10 mouse cellular contexts compared by ENCODE assay signal in genomic region chr7:3275455-3276170, GRCm38 (mm10). TPM values are rescaled to one million over a fixed set of nuclear protein-coding genes. Genes with fewer than 3 reads are reported as not detected.
A peak's percentile ranks its signal among the peaks of the same experiment; 100 is the strongest.
DNase-seq lines count a peak whose midpoint lies in the region; ATAC-seq and TF ChIP-seq lines count a peak whose summit lies in the region.
"Had no signal": no experiment of that assay in that cellular context is flagged by ENCODE, and none has a peak within 500 bp of the region (broad histone marks: within the 10 kb centered on the region; RNA-seq: fewer than 3 reads in every experiment).

No protein-coding gene starts in this region.

- H3K4me3 ChIP-seq in kidney, embryonic 15.5 days (replicated peaks): no peak overlapping the region
- H3K4me3 ChIP-seq in embryonic fibroblast, embryonic 13.5 days (ENCODE audit: insufficient read depth, low read length): 0 out of 2 replicates have a peak overlapping the region, but pooled peaks have one; percentile 2
- H3K4me3 ChIP-seq in limb, embryonic 12.5 days (replicated peaks): no peak overlapping the region
- no peak overlapping the region for H3K4me3 ChIP-seq in small intestine, adult 2 months (ENCODE audit: low read depth, low read length)

- no peaks in the 10 kb centered on the region for H3K9me3 ChIP-seq in kidney, embryonic 15.5 days (replicated peaks)
- no peaks in the 10 kb centered on the region for H3K9me3 ChIP-seq in limb, embryonic 12.5 days

- WGBS in kidney, embryonic 15.5 days: 58% methylated on average over 6 of the region's 6 CpGs
- 46% methylated on average over 6 of the region's 6 CpGs for WGBS in limb, embryonic 12.5 days
- WGBS in small intestine, adult 2 months: 50% methylated on average over 6 of the region's 6 CpGs

- H3K9ac ChIP-seq in kidney, embryonic 15.5 days: no peak overlapping the region
- no peak overlapping the region for H3K9ac ChIP-seq in limb, embryonic 12.5 days (replicated peaks)

- peak; percentile 56; the same call in 1 of the 2 replicates for ATAC-seq in kidney, embryonic 15.5 days (replicated peaks; ENCODE audit: low FRiP score)
- ATAC-seq in limb, embryonic 12.5 days (ENCODE audit: insufficient number of reproducible peaks, insufficient read depth, low FRiP score, low TSS enrichment, low read depth): no peak

- TF ChIP-seq CTCF in embryonic fibroblast, embryonic 13.5 days (IDR thresholded peaks at IDR 0.05; ENCODE audit: borderline replicate concordance, insufficient read depth, low read length): no peak
- TF ChIP-seq CTCF in small intestine, adult 2 months (IDR thresholded peaks at IDR 0.05; ENCODE audit: extremely low read depth, insufficient read length, insufficient replicate concordance, low read depth, low read length): no peak

- no peaks in the 10 kb centered on the region for H3K27me3 ChIP-seq in kidney, embryonic 15.5 days
- no peaks in the 10 kb centered on the region for H3K27me3 ChIP-seq in limb, embryonic 12.5 days
- H3K27me3 ChIP-seq in small intestine, adult 2 months (ENCODE audit: control insufficient read depth, insufficient read depth, low read length): no peaks in the 10 kb centered on the region

- no peak for TF ChIP-seq POLR2A in embryonic fibroblast, embryonic 13.5 days (IDR thresholded peaks at IDR 0.05; ENCODE audit: low read depth, low read length)
- TF ChIP-seq POLR2A in small intestine, adult 2 months (IDR thresholded peaks at IDR 0.05; ENCODE audit: low read depth, low read length): no peak

- peak overlapping the region; percentile 79 for H3K27ac ChIP-seq in kidney, embryonic 15.5 days
- H3K27ac ChIP-seq in embryonic fibroblast, embryonic 13.5 days (ENCODE audit: insufficient read depth, low read length): peak overlapping the region; percentile 71
- H3K27ac ChIP-seq in limb, embryonic 12.5 days: 0 out of 2 replicates have a peak overlapping the region, but pooled peaks have one; percentile 29
- peak overlapping the region; percentile 17; the same call in 1 of the 2 replicates for H3K27ac ChIP-seq in small intestine, adult 2 months (ENCODE audit: insufficient read depth, low read depth, low read length)

- no peak overlapping the region for H3K4me2 ChIP-seq in kidney, embryonic 15.5 days
- H3K4me2 ChIP-seq in limb, embryonic 12.5 days: no peak overlapping the region

- H3K36me3 ChIP-seq in kidney, embryonic 15.5 days: no peaks in the 10 kb centered on the region
- H3K36me3 ChIP-seq in limb, embryonic 12.5 days: no peaks in the 10 kb centered on the region
- no peaks in the 10 kb centered on the region for H3K36me3 ChIP-seq in small intestine, adult 2 months (ENCODE audit: control insufficient read depth, insufficient read depth, low read length)

- 0 out of 2 replicates have a peak, but pooled peaks cover 8% of the 10 kb centered on the region for H3K4me1 ChIP-seq in kidney, embryonic 15.5 days
- H3K4me1 ChIP-seq in embryonic fibroblast, embryonic 13.5 days (ENCODE audit: control insufficient read depth, insufficient read depth, low read length): peaks cover 2% of the 10 kb centered on the region; the same call in 1 of the 2 replicates
- no peaks in the 10 kb centered on the region for H3K4me1 ChIP-seq in limb, embryonic 12.5 days (replicated peaks)
- H3K4me1 ChIP-seq in small intestine, adult 2 months (ENCODE audit: control insufficient read depth, insufficient read depth, insufficient read length, low read length): peaks cover 3% of the 10 kb centered on the region; the same call in 1 of the 2 replicates

- no peak for DNase-seq in kidney, adult 18-20 months
- DNase-seq in urinary bladder, postnatal 4 days (ENCODE audit: low spot score in 2 of 2): no peak
- DNase-seq in right cerebral cortex, postnatal 36 days (ENCODE audit: low spot score in 2 of 2): no peak
- no peak for DNase-seq in frontal cortex, postnatal 36 days (ENCODE audit: low spot score in 2 of 2)
- DNase-seq: cerebellum, adult 11 months had no signal

RNA-seq across cellular contexts. Expression of gene Myadm, which starts 13.3 kb away (rescaled TPM):
- 78.3 and 93.8 TPM in 2 replicates for polyA plus RNA-seq in kidney, embryonic 15.5 days (2015; fragmentation: Nextera tagmentation; extraction: Ambion mirVana)
- 469 and 684 TPM in 2 replicates for polyA plus RNA-seq in embryonic fibroblast, embryonic 13.5 days (2011; ENCODE audit: insufficient read length, low read depth, missing spikeins)
- 24.9 and 29.3 TPM in 2 replicates for polyA plus RNA-seq in limb, embryonic 12.5 days (2016; fragmentation: Nextera tagmentation; extraction: Ambion mirVana)
- polyA plus RNA-seq in small intestine, adult 2 months (2012; rRNA removed): 132 and 142 TPM in 2 replicates

RNA-seq across cellular contexts. Expression of gene Prkcg, which starts 13.4 kb away (rescaled TPM):
- 0.06 and 0.27 TPM in 2 replicates for polyA plus RNA-seq in kidney, embryonic 15.5 days (2015; fragmentation: Nextera tagmentation; extraction: Ambion mirVana)
- 0.60 and 0.89 TPM in 2 replicates for polyA plus RNA-seq in embryonic fibroblast, embryonic 13.5 days (2011; ENCODE audit: insufficient read length, low read depth, missing spikeins)
- polyA plus RNA-seq in limb, embryonic 12.5 days (2016; fragmentation: Nextera tagmentation; extraction: Ambion mirVana): 3.8 TPM in 1 of 2 replicates, not detected in the other
- 0.60 and 1.0 TPM in 2 replicates for polyA plus RNA-seq in small intestine, adult 2 months (2012; rRNA removed)

RNA-seq across cellular contexts. Expression of gene Nlrp12, which starts 26.1 kb away (rescaled TPM):
- 0.03 TPM in 2 replicates for polyA plus RNA-seq in kidney, embryonic 15.5 days (2015; fragmentation: Nextera tagmentation; extraction: Ambion mirVana)
- not detected in 2 replicates for polyA plus RNA-seq in embryonic fibroblast, embryonic 13.5 days (2011; ENCODE audit: insufficient read length, low read depth, missing spikeins)
- polyA plus RNA-seq in limb, embryonic 12.5 days (2016; fragmentation: Nextera tagmentation; extraction: Ambion mirVana): not detected in 2 replicates
- 0.05 and 0.06 TPM in 2 replicates for polyA plus RNA-seq in small intestine, adult 2 months (2012; rRNA removed)
- polyA plus RNA-seq: neural tube, embryonic 11.5 days had no signal

RNA-seq across cellular contexts. Expression of gene Cacng7, which starts 57.1 kb away (rescaled TPM):
- 0.90 and 1.00 TPM in 2 replicates for polyA plus RNA-seq in kidney, embryonic 15.5 days (2015; fragmentation: Nextera tagmentation; extraction: Ambion mirVana)
- 62.4 and 63.7 TPM in 2 replicates for polyA plus RNA-seq in embryonic fibroblast, embryonic 13.5 days (2011; ENCODE audit: insufficient read length, low read depth, missing spikeins)
- 3.0 and 3.1 TPM in 2 replicates for polyA plus RNA-seq in limb, embryonic 12.5 days (2016; fragmentation: Nextera tagmentation; extraction: Ambion mirVana)
- polyA plus RNA-seq in small intestine, adult 2 months (2012; rRNA removed): 7.5 and 8.8 TPM in 2 replicates

Comparison
In these comparisons a context has a peak if more than half of its experiments do, and no peak if none do; other contexts are left out.
1. H3K27ac ChIP-seq: peak in every context shown above with its lines; median percentile 79 in kidney, embryonic 15.5 days; 71 in embryonic fibroblast, embryonic 13.5 days; 29 in limb, embryonic 12.5 days; 17 in small intestine, adult 2 months.